Mouse (Mus musculus) gastrocnemius, postnatal 4 days (tissue): Measurements from ENCODE around the gene Trmt2b. TPM values are rescaled to one million over a fixed set of nuclear protein-coding genes. Genes with fewer than 3 reads are reported as not detected.
"Not testable (repeated sequence)": the region's sequence is repeated elsewhere in the genome, so short reads cannot be mapped to it uniquely, and the experiment has no call there.

ENCODE experiments used
- DNase-seq, 2 experiments: peaks; one replicate each; pipeline ENCODE4 v3.0.0; 2021 to 2022; ENCODE audit warnings: low spot score in 2 of 2, mixed read lengths in 2 of 2
- long read RNA-seq, 2 experiments: library from polyadenylated mRNA; stranded (forward); transcript quantifications; one replicate each; pipeline ENCODE4 v2.0.0; 2021
- total RNA-seq, 2 experiments: library from RNA; stranded (reverse); gene quantifications; 2 replicates each; pipeline ENCODE4 v1.2.3; 2021

Gene Trmt2b
- 10 to 100 TPM; 10.4 to 14.3 TPM for total RNA-seq
- long read RNA-seq, experiment 1, transcript Trmt2b-202 (13 exons, 3,119 nt), result major isoform, 9 of 13 reads
- long read RNA-seq, experiment 1, partial matches to known transcripts, result 1 of 13 reads
- long read RNA-seq, experiment 1, other reads (novel, unspliced or antisense), result 3 of 13 reads
- long read RNA-seq, experiment 2, transcript Trmt2b-202 (13 exons, 3,119 nt), result major isoform, 12 of 18 reads
- long read RNA-seq, experiment 2, partial matches to known transcripts, result 2 of 18 reads
- long read RNA-seq, experiment 2, other reads (novel, unspliced or antisense), result 4 of 18 reads

GRCm38 (mm10) chrX:134276275-134277160 is at the start of gene Trmt2b:
TSS of gene Trmt2b (minus strand) at chrX:134276984.
- DNase-seq, result peak; percentile 39 to 57

- DNase-seq, result peak in 1 of 2 experiments; percentile 9
Observed at GRCm38 (mm10) chrX:134319153-134319932, 42.6 kb upstream of the Trmt2b start.

- not testable (repeated sequence) for DNase-seq
Observed at GRCm38 (mm10) chrX:134311193-134311592, 34.4 kb upstream of the Trmt2b start.

- DNase-seq, result no peak
Observed at GRCm38 (mm10) chrX:134308275-134308634, 31.5 kb upstream of the Trmt2b start.

- DNase-seq, result peak; percentile 74 to 83
Observed at GRCm38 (mm10) chrX:134307534-134308274, 30.9 kb upstream of the Trmt2b start, which contains the start of gene Cenpi. TSS of gene Cenpi (plus strand) at chrX:134308084.

- no peak for DNase-seq
Observed at GRCm38 (mm10) chrX:134303287-134303686, 26.5 kb upstream of the Trmt2b start.

- no peak for DNase-seq
Observed at GRCm38 (mm10) chrX:134300219-134300618, 23.4 kb upstream of the Trmt2b start.

GRCm38 (mm10) chrX:134297195-134297594 is 20.4 kb upstream of the Trmt2b start:
- DNase-seq, result no peak

GRCm38 (mm10) chrX:134296737-134297136 is 20.0 kb upstream of the Trmt2b start:
- DNase-seq, result no peak

GRCm38 (mm10) chrX:134296301-134296700 is 19.5 kb upstream of the Trmt2b start:
- peak in 1 of 2 experiments; percentile 8 for DNase-seq

GRCm38 (mm10) chrX:134287305-134287704 is 10.5 kb upstream of the Trmt2b start:
- DNase-seq, result no peak

GRCm38 (mm10) chrX:134285791-134286190 is 9.0 kb upstream of the Trmt2b start:
- DNase-seq, result no peak

- DNase-seq, result no peak
Observed at GRCm38 (mm10) chrX:134285102-134285501, 8.3 kb upstream of the Trmt2b start.

GRCm38 (mm10) chrX:134280531-134280930 is 3.7 kb upstream of the Trmt2b start:
- DNase-seq, result no peak

GRCm38 (mm10) chrX:134275715-134276114 is 1.1 kb downstream of the Trmt2b start:
- DNase-seq, result peak in 1 of 2 experiments; percentile 27

GRCm38 (mm10) chrX:134262129-134262528 is 14.7 kb downstream of the Trmt2b start:
- no peak for DNase-seq

GRCm38 (mm10) chrX:134261191-134261590 is 15.6 kb downstream of the Trmt2b start:
- DNase-seq, result no peak

GRCm38 (mm10) chrX:134248202-134248601 is 28.6 kb downstream of the Trmt2b start:
- no peak for DNase-seq

GRCm38 (mm10) chrX:134245946-134246345 is 30.8 kb downstream of the Trmt2b start:
- no peak for DNase-seq

GRCm38 (mm10) chrX:134238266-134238665 is 38.5 kb downstream of the Trmt2b start:
- no peak for DNase-seq

GRCm38 (mm10) chrX:134233048-134233447 is 43.7 kb downstream of the Trmt2b start:
- no peak for DNase-seq
